Mouse (Mus musculus): ENCODE measurements around the gene Wscd1. TPM values are rescaled to one million over a fixed set of nuclear protein-coding genes. Genes with fewer than 3 reads are reported as not detected.

The Wscd1 gene
- polyA plus RNA-seq, 2 experiments = 2.5 to 2.6 TPM

DNA sequence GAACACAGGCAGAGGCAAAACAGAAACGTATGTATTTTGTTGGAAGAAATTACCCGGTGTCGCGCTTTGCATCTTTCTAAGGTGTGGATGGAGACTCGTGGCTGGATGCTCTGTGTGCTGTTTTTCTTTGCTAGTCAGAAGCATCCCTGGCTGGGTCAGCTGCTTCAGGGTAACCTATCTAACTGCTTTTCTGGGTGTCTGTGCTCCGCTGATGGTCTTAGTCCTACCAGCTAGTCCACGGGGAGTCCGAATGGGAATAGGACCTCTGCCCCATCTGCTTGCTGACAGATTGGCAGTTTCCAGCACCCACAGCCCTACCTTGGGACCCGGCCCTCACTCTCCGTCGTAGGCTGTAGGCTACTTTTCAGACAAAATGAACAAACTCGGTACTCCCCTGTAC, 2.0 kb downstream of the Wscd1 start:
- DNase-seq (ENCODE audit: low spot score) = no peak
- Histone ChIP-seq H3K27ac (replicated peaks; ENCODE audit: low read depth, low read length) (no peak overlapping the region), H3K9ac (ENCODE audit: low read depth, low read length, severe bottlenecking) (no peak overlapping the region), H3K4me2 (replicated peaks; ENCODE audit: low read depth, low read length, severe bottlenecking) (no peak overlapping the region), H3K36me3 (ENCODE audit: control insufficient read depth, insufficient read depth, low read length) (no peaks in the 10 kb centered on the region), H3K9me3 (ENCODE audit: control insufficient read depth, low read length) (no peaks in the 10 kb centered on the region), H3K4me3 (replicated peaks; ENCODE audit: low read length) (peak overlapping the region; percentile 36), H3K27me3 (ENCODE audit: control insufficient read depth, insufficient read depth, low read length) (peaks cover 39% of the 10 kb centered on the region), H3K4me1 (ENCODE audit: control insufficient read depth, insufficient read depth, low read length) (peaks cover 3% of the 10 kb centered on the region; the same call in 1 of the 2 replicates)
- no peak for TF ChIP-seq POLR2A (IDR thresholded peaks at IDR 0.05; ENCODE audit: borderline replicate concordance, extremely low read depth, insufficient read depth, insufficient read length)
- no peak for ATAC-seq (ENCODE audit: low FRiP score, low read depth)
- WGBS = 36% methylated on average over 12 of the region's 12 CpGs

DNA sequence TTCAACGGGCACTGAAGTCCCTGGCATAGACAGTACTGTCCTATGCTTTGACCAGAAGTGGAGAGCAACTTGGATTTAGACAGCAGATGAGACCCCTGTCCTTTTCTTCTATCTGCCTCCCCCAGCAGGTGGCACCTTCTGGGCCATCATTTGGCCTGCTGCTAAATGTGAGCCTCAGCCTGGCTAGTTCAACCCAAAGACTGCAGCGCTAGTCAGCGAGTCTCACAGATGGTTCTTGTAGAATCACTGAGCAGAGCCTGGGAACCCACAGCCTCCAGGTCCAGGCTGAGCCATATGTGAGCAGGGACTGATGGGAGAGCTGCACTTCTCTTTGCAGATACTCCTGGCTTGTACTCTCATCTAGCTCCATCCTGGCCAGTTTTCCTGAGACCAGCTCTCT, 2.9 kb downstream of the Wscd1 start:
- DNase-seq (ENCODE audit: low spot score) (no peak), ATAC-seq (ENCODE audit: low FRiP score, low read depth) (no peak)
- H3K4me1 ChIP-seq (ENCODE audit: control insufficient read depth, insufficient read depth, low read length) = peaks cover 3% of the 10 kb centered on the region; the same call in 1 of the 2 replicates
- no peak overlapping the region for H3K4me2 ChIP-seq (replicated peaks; ENCODE audit: low read depth, low read length, severe bottlenecking)
- no peak for TF ChIP-seq POLR2A (IDR thresholded peaks at IDR 0.05; ENCODE audit: borderline replicate concordance, extremely low read depth, insufficient read depth, insufficient read length)
- WGBS = 68% methylated on average over 3 of the region's 3 CpGs
- H3K27ac ChIP-seq (replicated peaks; ENCODE audit: low read depth, low read length) = no peak overlapping the region
- H3K4me3 ChIP-seq (replicated peaks; ENCODE audit: low read length) = no peak overlapping the region
- no peaks in the 10 kb centered on the region for H3K36me3 ChIP-seq (ENCODE audit: control insufficient read depth, insufficient read depth, low read length)
- peaks cover 39% of the 10 kb centered on the region for H3K27me3 ChIP-seq (ENCODE audit: control insufficient read depth, insufficient read depth, low read length)
- H3K9ac ChIP-seq (ENCODE audit: low read depth, low read length, severe bottlenecking) = no peak overlapping the region
- H3K9me3 ChIP-seq (ENCODE audit: control insufficient read depth, low read length) = no peaks in the 10 kb centered on the region

DNA sequence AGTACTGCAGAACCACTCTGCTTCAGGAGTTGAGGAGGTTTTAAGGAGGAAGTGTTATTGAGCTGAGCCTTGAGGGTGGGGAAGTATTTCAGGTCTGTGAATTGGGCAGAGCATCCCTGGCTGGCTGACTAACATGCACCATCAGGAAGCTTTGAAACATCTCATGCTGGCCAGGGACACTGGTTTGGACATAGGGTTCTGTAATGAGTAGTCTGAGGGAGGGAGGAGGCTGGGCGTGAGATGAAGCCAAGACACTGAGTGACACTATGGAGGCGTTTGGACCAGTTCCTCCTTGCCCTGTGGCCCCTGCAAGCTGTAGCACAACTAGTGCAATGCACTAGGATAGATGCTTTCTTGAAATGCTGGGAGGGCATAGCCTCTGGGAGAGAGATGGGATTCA, 5.4 kb downstream of the Wscd1 start:
- Histone ChIP-seq H3K9ac (ENCODE audit: low read depth, low read length, severe bottlenecking) (no peak overlapping the region), H3K36me3 (ENCODE audit: control insufficient read depth, insufficient read depth, low read length) (no peaks in the 10 kb centered on the region), H3K27me3 (ENCODE audit: control insufficient read depth, insufficient read depth, low read length) (peaks cover 33% of the 10 kb centered on the region), H3K4me1 (ENCODE audit: control insufficient read depth, insufficient read depth, low read length) (peaks cover 3% of the 10 kb centered on the region; the same call in 1 of the 2 replicates), H3K27ac (replicated peaks; ENCODE audit: low read depth, low read length) (no peak overlapping the region), H3K9me3 (ENCODE audit: control insufficient read depth, low read length) (no peaks in the 10 kb centered on the region), H3K4me2 (replicated peaks; ENCODE audit: low read depth, low read length, severe bottlenecking) (no peak overlapping the region), H3K4me3 (replicated peaks; ENCODE audit: low read length) (no peak overlapping the region)
- ATAC-seq (ENCODE audit: low FRiP score, low read depth) (no peak), DNase-seq (ENCODE audit: low spot score) (no peak)
- 74% methylated on average over 2 of the region's 2 CpGs for WGBS
- no peak for TF ChIP-seq POLR2A (IDR thresholded peaks at IDR 0.05; ENCODE audit: borderline replicate concordance, extremely low read depth, insufficient read depth, insufficient read length)

- Histone ChIP-seq H3K4me1 (ENCODE audit: control insufficient read depth, insufficient read depth, low read length) (0 out of 2 replicates have a peak, but pooled peaks cover under 1% of the 10 kb centered on the region), H3K36me3 (ENCODE audit: control insufficient read depth, insufficient read depth, low read length) (no peaks in the 10 kb centered on the region), H3K27ac (replicated peaks; ENCODE audit: low read depth, low read length) (no peak overlapping the region), H3K4me2 (replicated peaks; ENCODE audit: low read depth, low read length, severe bottlenecking) (no peak overlapping the region), H3K9me3 (ENCODE audit: control insufficient read depth, low read length) (no peaks in the 10 kb centered on the region), H3K4me3 (replicated peaks; ENCODE audit: low read length) (no peak overlapping the region), H3K9ac (ENCODE audit: low read depth, low read length, severe bottlenecking) (no peak overlapping the region), H3K27me3 (ENCODE audit: control insufficient read depth, insufficient read depth, low read length) (peaks cover 21% of the 10 kb centered on the region)
- WGBS = 60% methylated on average over 3 of the region's 3 CpGs
- DNase-seq (ENCODE audit: low spot score) (no peak), ATAC-seq (ENCODE audit: low FRiP score, low read depth) (no peak)
- no peak for TF ChIP-seq POLR2A (IDR thresholded peaks at IDR 0.05; ENCODE audit: borderline replicate concordance, extremely low read depth, insufficient read depth, insufficient read length)
Observed at GRCm38 (mm10) chr11:71756325-71756724, 6.6 kb downstream of the Wscd1 start.

DNA sequence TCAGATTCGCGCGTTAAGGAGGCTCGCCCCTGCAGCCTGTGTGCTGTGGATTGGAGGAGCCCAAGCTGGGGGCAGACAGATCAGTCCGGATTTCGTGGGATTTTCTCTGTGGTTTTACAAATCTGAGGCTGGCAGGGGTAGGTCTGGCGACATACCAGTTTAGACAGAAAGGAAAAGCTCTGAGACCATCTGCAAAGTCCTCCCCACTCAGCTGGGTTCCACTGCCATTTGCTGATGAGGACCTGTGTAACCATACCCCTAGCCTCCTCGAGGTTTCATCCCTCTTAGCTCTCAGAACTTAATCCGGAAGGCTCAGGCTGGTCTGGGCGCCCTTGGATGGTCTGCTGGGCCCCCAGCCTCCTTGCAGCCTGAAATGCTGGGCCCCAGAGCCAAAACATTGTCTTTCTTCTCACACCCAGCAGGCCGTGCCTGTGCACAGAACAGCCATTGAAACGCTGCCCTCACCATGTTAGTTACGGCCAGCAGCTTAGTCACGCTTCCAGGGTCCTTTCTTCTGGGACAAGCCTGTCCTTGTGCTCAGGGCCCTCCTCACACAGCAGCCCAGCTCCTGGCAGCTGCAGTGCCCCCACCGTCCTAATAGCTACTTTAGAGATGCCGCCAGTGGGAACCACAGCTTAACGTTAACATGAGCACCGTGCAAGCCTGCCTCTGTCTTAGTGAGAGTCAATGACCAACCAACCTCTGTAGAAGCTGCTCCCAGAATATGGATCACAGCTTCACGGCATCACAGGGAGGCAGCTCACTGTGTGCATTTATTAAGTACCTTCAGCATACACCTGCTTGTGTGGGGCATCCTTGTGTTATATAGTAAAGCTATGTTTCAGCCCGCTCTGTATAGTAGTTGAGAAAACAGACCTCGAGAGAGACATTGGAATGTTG, 8.7 kb downstream of the Wscd1 start:
- no peak for TF ChIP-seq POLR2A (IDR thresholded peaks at IDR 0.05; ENCODE audit: borderline replicate concordance, extremely low read depth, insufficient read depth, insufficient read length)
- peak; percentile 56 for DNase-seq (ENCODE audit: low spot score)

More for the DNA sequence above, 8.7 kb downstream of the Wscd1 start:
- Histone ChIP-seq H3K4me1 (ENCODE audit: control insufficient read depth, insufficient read depth, low read length) (no peaks in the 10 kb centered on the region), H3K9ac (ENCODE audit: low read depth, low read length, severe bottlenecking) (no peak overlapping the region), H3K27me3 (ENCODE audit: control insufficient read depth, insufficient read depth, low read length) (no peaks in the 10 kb centered on the region), H3K4me2 (replicated peaks; ENCODE audit: low read depth, low read length, severe bottlenecking) (no peak overlapping the region), H3K9me3 (ENCODE audit: control insufficient read depth, low read length) (no peaks in the 10 kb centered on the region), H3K36me3 (ENCODE audit: control insufficient read depth, insufficient read depth, low read length) (no peaks in the 10 kb centered on the region), H3K27ac (replicated peaks; ENCODE audit: low read depth, low read length) (no peak overlapping the region), H3K4me3 (replicated peaks; ENCODE audit: low read length) (no peak overlapping the region)
- peak; percentile 87 for ATAC-seq (ENCODE audit: low FRiP score, low read depth)
- WGBS = 52% methylated on average over 21 of the region's 21 CpGs
